Mouse (Mus musculus) liver, postnatal 0 days (tissue): ENCODE results near the gene Galnt14. TPM values are rescaled to one million over a fixed set of nuclear protein-coding genes. Genes with fewer than 3 reads are reported as not detected.

Experiments used
- ATAC-seq: fragments of 200-750 bp; cut with Nextera tagmentation; 2 replicates; pipeline ENCODE4 v1.8.0; 2017; ENCODE audit warnings: mild to moderate bottlenecking, moderate library complexity
- DNase-seq: peaks from one replicate; pipeline ENCODE4 v3.0.0-alpha.2; 2016
- H3K27ac ChIP-seq: fragments of 300-500 bp; sonication (generic); 2 replicates; pipeline ENCODE4 v1.5.1; 2014; ENCODE audit warnings: antibody characterized with exemption, moderate library complexity, mild to moderate bottlenecking, low read depth
- H3K27me3 ChIP-seq: fragments of 300-500 bp; sonication (generic); 2 replicates; pipeline ENCODE4 v1.6.1; 2014; ENCODE audit warnings: low read length, control low read depth, mixed read lengths; ENCODE audit not compliant: insufficient read depth
- H3K36me3 ChIP-seq: fragments of 300-500 bp; sonication (generic); replicated peaks from 2 replicates; pipeline ENCODE4 v1.6.1; 2014; ENCODE audit warnings: mild to moderate bottlenecking, control low read depth, low read length, moderate library complexity, mixed read lengths; ENCODE audit not compliant: insufficient read depth
- H3K4me1 ChIP-seq: fragments of 300-500 bp; sonication (generic); 2 replicates; pipeline ENCODE4 v1.6.1; 2014; ENCODE audit warnings: antibody characterized with exemption, mild to moderate bottlenecking, control low read depth; ENCODE audit not compliant: insufficient read depth
- H3K4me2 ChIP-seq: fragments of 300-500 bp; sonication (generic); 2 replicates; pipeline ENCODE4 v1.6.1; 2014; ENCODE audit warnings: low read depth, mild to moderate bottlenecking, low read length, moderate library complexity, mixed read lengths
- H3K4me3 ChIP-seq: fragments of 300-500 bp; sonication (generic); 2 replicates; pipeline ENCODE4 v1.5.1; 2014; ENCODE audit warnings: low read depth, low read length
- H3K9ac ChIP-seq: fragments of 300-500 bp; sonication (generic); replicated peaks from 2 replicates; pipeline ENCODE4 v1.6.1; 2014; ENCODE audit warnings: mild to moderate bottlenecking, moderate library complexity
- H3K9me3 ChIP-seq: fragments of 300-500 bp; sonication (generic); 2 replicates; pipeline ENCODE4 v1.6.1; 2016; ENCODE audit warnings: mild to moderate bottlenecking, control low read depth, low read length, mixed read lengths
- CTCF ChIP-seq: sonication (generic); IDR thresholded peaks from 2 replicates; pipeline ENCODE4 v1.5.1; 2016; ENCODE audit warnings: antibody characterized with exemption, low read depth
- EP300 ChIP-seq: IDR thresholded peaks from 2 replicates; pipeline ENCODE4 v1.6.1; 2016; ENCODE audit warnings: antibody characterized with exemption, low read depth, mild to moderate bottlenecking
- WGBS: fragments of 180-500 bp; shearing (Covaris S2); extraction: QIAGEN DNeasy Blood & Tissue Kit; methylation state at CpG from one replicate; pipeline ENCODE4 v1.1.7; 2014; ENCODE audit not compliant: insufficient replicate concordance; 5-methylcytosine and 5-hydroxymethylcytosine counted together
- polyA plus RNA-seq: library from polyadenylated mRNA; unstranded; fragments of >200 nt; fragmentation: Nextera tagmentation; extraction: Ambion mirVana; gene quantifications from 2 replicates; pipeline ENCODE4 v1.2.1, GENCODE M21; 2015

Galnt14 gene
- polyA plus RNA-seq, 1 experiment from 2014 or later: 0.08 TPM

DNA sequence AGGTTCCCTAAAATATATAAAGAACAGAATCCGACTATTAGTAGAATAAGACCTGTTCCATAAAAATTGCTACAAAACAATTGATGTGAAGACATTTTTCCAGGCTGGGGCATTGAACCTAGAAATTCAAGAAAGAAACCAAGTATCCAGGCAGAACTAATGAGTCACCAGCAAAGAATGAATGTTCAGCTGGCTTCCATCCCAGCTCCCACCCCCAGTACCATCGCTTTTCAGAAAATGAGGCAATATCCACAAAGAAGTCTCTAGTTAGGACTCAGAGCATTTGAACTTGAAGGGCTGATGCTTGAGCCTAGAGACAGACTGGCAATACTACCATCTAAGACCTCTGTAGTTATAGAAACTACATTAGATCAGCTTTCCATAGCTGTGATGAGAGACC, 118.2 kb downstream of the Galnt14 start:
- no peak overlapping the region for H3K4me2 ChIP-seq
- no peaks in the 10 kb centered on the region for H3K9me3 ChIP-seq
- no peak for DNase-seq
- 73% methylated on average over 2 of the region's 2 CpGs for WGBS
- no peak overlapping the region for H3K4me3 ChIP-seq
- H3K36me3 ChIP-seq: no peaks in the 10 kb centered on the region
- no peak for ATAC-seq
- H3K9ac ChIP-seq: no peak overlapping the region
- H3K4me1 ChIP-seq: no peaks in the 10 kb centered on the region
- no peaks in the 10 kb centered on the region for H3K27me3 ChIP-seq
- H3K27ac ChIP-seq: no peak overlapping the region
- no peak for TF ChIP-seq EP300
- TF ChIP-seq CTCF: no peak

- no peak for ATAC-seq
- TF ChIP-seq CTCF (no peak), EP300 (no peak)
- 47% methylated on average over 6 of the region's 6 CpGs for WGBS
Observed at GRCm38 (mm10) chr17:73587573-73587972, 122.7 kb downstream of the Galnt14 start.

GRCm38 (mm10) chr17:73574186-73574585, 136.1 kb downstream of the Galnt14 start:
- H3K9ac ChIP-seq: no peak overlapping the region
- no peaks in the 10 kb centered on the region for H3K36me3 ChIP-seq
- 63% methylated on average over 1 of the region's 1 CpGs for WGBS
- no peak for TF ChIP-seq CTCF
- no peak for TF ChIP-seq EP300
- no peaks in the 10 kb centered on the region for H3K9me3 ChIP-seq
- no peak overlapping the region for H3K4me3 ChIP-seq
- no peaks in the 10 kb centered on the region; the same call in 1 of the 2 replicates for H3K27me3 ChIP-seq
- no peak overlapping the region for H3K4me2 ChIP-seq
- H3K27ac ChIP-seq: no peak overlapping the region
- no peaks in the 10 kb centered on the region for H3K4me1 ChIP-seq
- DNase-seq (no peak), ATAC-seq (no peak)

More at GRCm38 (mm10) chr17:73587573-73587972, 122.7 kb downstream of the Galnt14 start:
- Histone ChIP-seq H3K9me3 (no peaks in the 10 kb centered on the region), H3K4me1 (no peaks in the 10 kb centered on the region), H3K27me3 (no peaks in the 10 kb centered on the region), H3K4me3 (no peak overlapping the region), H3K27ac (no peak overlapping the region), H3K36me3 (no peaks in the 10 kb centered on the region), H3K9ac (no peak overlapping the region), H3K4me2 (no peak overlapping the region)
- no peak for DNase-seq

- no peak overlapping the region for H3K27ac ChIP-seq
- no peak overlapping the region for H3K4me2 ChIP-seq
- no peak for ATAC-seq
- TF ChIP-seq CTCF (no peak), EP300 (no peak)
- H3K27me3 ChIP-seq: no peaks in the 10 kb centered on the region; the same call in 1 of the 2 replicates
- H3K36me3 ChIP-seq: no peaks in the 10 kb centered on the region
- no peak overlapping the region for H3K9ac ChIP-seq
- no peaks in the 10 kb centered on the region for H3K4me1 ChIP-seq
- no peak overlapping the region for H3K4me3 ChIP-seq
- WGBS: 39% methylated on average over 5 of the region's 5 CpGs
- no peak for DNase-seq
- no peaks in the 10 kb centered on the region for H3K9me3 ChIP-seq
Observed at GRCm38 (mm10) chr17:73572881-73573280, 137.4 kb downstream of the Galnt14 start.

DNA sequence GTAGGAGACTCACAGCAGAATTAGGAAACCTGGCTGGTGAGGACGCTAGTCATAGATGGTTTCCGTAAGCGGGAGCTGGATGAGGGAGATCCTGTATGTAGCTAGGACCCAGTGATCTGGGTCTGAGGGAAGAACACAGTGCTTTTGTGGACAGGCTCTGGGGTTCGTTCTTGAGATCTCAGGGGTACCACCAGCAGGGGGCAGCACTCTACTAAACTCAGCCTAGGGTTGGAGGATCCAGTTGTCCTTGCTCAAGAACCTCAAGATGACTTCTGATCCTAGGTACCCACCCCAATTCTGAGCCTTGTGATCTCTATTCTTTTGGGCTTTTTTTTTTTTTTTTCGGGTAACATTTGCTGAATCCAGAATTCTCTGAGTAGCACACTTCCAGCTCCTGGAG, 137.8 kb downstream of the Galnt14 start:
- ATAC-seq (no peak), DNase-seq (peak; percentile 59)
- Histone ChIP-seq H3K27me3 (no peaks in the 10 kb centered on the region), H3K27ac (no peak overlapping the region), H3K4me1 (no peaks in the 10 kb centered on the region), H3K4me2 (no peak overlapping the region), H3K36me3 (no peaks in the 10 kb centered on the region), H3K9me3 (no peaks in the 10 kb centered on the region), H3K4me3 (no peak overlapping the region), H3K9ac (no peak overlapping the region)
- TF ChIP-seq CTCF: peak; percentile 59
- TF ChIP-seq EP300: no peak
- 58% methylated on average over 5 of the region's 5 CpGs for WGBS

- ATAC-seq: no peak
- TF ChIP-seq EP300 (no peak), CTCF (no peak)
Observed at GRCm38 (mm10) chr17:73571961-73572360, 138.3 kb downstream of the Galnt14 start.

DNA sequence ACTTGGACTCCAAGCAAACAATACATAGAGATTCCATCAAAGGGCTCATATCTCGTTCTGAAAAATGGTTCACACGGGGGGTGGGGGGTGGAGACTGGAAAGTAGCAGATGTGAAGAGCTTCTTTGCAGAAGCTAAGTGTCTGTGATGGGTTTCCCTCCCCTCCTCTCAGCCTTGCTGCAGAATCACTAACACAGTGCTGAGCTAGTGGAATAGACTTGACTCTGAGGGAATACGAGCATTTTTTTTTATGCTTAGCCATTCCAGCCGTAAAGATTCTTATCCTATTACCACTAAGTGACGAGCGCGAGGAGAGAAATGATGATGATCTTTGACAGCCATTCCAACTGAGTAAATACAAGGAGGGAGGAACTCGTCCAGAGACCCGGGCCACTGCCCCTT, 142.0 kb downstream of the Galnt14 start:
- H3K4me3 ChIP-seq: no peak overlapping the region
- no peaks in the 10 kb centered on the region for H3K36me3 ChIP-seq
- no peak overlapping the region for H3K9ac ChIP-seq
- no peaks in the 10 kb centered on the region for H3K4me1 ChIP-seq
- no peaks in the 10 kb centered on the region for H3K27me3 ChIP-seq
- 67% methylated on average over 9 of the region's 9 CpGs for WGBS
- ATAC-seq (no peak), DNase-seq (no peak)
- H3K27ac ChIP-seq: no peak overlapping the region
- H3K9me3 ChIP-seq: no peaks in the 10 kb centered on the region
- H3K4me2 ChIP-seq: no peak overlapping the region
- TF ChIP-seq CTCF: no peak
- no peak for TF ChIP-seq EP300

More at GRCm38 (mm10) chr17:73571961-73572360, 138.3 kb downstream of the Galnt14 start:
- Histone ChIP-seq H3K9ac (no peak overlapping the region), H3K4me2 (no peak overlapping the region), H3K36me3 (no peaks in the 10 kb centered on the region), H3K4me3 (no peak overlapping the region), H3K4me1 (no peaks in the 10 kb centered on the region), H3K27me3 (no peaks in the 10 kb centered on the region), H3K27ac (no peak overlapping the region), H3K9me3 (no peaks in the 10 kb centered on the region)
- no peak for DNase-seq
- 54% methylated on average over 4 of the region's 4 CpGs for WGBS
